Mouse (Mus musculus) intestine, postnatal 0 days (tissue): ENCODE data around the gene Rnf185. TPM values are rescaled to one million over a fixed set of nuclear protein-coding genes. Genes with fewer than 3 reads are reported as not detected.

Experiments
- ATAC-seq: fragments of 200-750 bp; cut with Nextera tagmentation; 2 replicates; pipeline ENCODE4 v1.8.0; 2017; ENCODE audit warnings: mild to moderate bottlenecking, moderate TSS enrichment, moderate library complexity
- H3K27ac ChIP-seq: fragments of 300-500 bp; sonication (generic); 2 replicates; pipeline ENCODE4 v1.5.1; 2014; ENCODE audit warnings: mild to moderate bottlenecking, low read depth, low read length, moderate library complexity
- H3K27me3 ChIP-seq: fragments of 300-500 bp; sonication (generic); replicated peaks from 2 replicates; pipeline ENCODE4 v1.6.1; 2014; ENCODE audit warnings: low read length, mixed read lengths; ENCODE audit not compliant: control insufficient read depth, insufficient read depth
- H3K36me3 ChIP-seq: fragments of 300-500 bp; sonication (generic); 2 replicates; pipeline ENCODE4 v1.6.1; 2014; ENCODE audit warnings: mild to moderate bottlenecking, moderate library complexity; ENCODE audit not compliant: control insufficient read depth, insufficient read depth
- H3K4me1 ChIP-seq: fragments of 300-500 bp; sonication (generic); replicated peaks from 2 replicates; pipeline ENCODE4 v1.6.1; 2014; ENCODE audit warnings: antibody characterized with exemption, low read length, mixed read lengths; ENCODE audit not compliant: control insufficient read depth, insufficient read depth
- H3K4me2 ChIP-seq: fragments of 300-500 bp; sonication (generic); replicated peaks from 2 replicates; pipeline ENCODE4 v1.6.1; 2014; ENCODE audit warnings: low read depth, mild to moderate bottlenecking, moderate library complexity
- H3K4me3 ChIP-seq: fragments of 300-500 bp; sonication (generic); 2 replicates; pipeline ENCODE4 v1.5.1; 2014; ENCODE audit warnings: low read depth, low read length
- H3K9ac ChIP-seq: fragments of 300-500 bp; sonication (generic); 2 replicates; pipeline ENCODE4 v1.6.1; 2014; ENCODE audit warnings: mild to moderate bottlenecking, low read depth, low read length
- H3K9me3 ChIP-seq: fragments of 300-500 bp; sonication (generic); 2 replicates; pipeline ENCODE4 v1.6.1; 2016; ENCODE audit warnings: mixed run types; ENCODE audit not compliant: control insufficient read depth
- CTCF ChIP-seq: sonication (generic); IDR thresholded peaks from 2 replicates; pipeline ENCODE4 v1.5.1; 2016; ENCODE audit warnings: low read depth, mild to moderate bottlenecking, control low read depth, antibody characterized with exemption, moderate library complexity
- WGBS: fragments of 180-500 bp; shearing (Covaris S2); extraction: QIAGEN DNeasy Blood & Tissue Kit; methylation state at CpG from one replicate; pipeline ENCODE4 v1.1.7; 2014; 5-methylcytosine and 5-hydroxymethylcytosine counted together
- polyA plus RNA-seq: library from polyadenylated mRNA; unstranded; fragments of >200 nt; fragmentation: Nextera tagmentation; extraction: Ambion mirVana; gene quantifications from 2 replicates; pipeline ENCODE4 v1.2.1, GENCODE M21; 2015

Rnf185 gene
- polyA plus RNA-seq, 1 experiment from 2014 or later = 31.1 TPM

DNA sequence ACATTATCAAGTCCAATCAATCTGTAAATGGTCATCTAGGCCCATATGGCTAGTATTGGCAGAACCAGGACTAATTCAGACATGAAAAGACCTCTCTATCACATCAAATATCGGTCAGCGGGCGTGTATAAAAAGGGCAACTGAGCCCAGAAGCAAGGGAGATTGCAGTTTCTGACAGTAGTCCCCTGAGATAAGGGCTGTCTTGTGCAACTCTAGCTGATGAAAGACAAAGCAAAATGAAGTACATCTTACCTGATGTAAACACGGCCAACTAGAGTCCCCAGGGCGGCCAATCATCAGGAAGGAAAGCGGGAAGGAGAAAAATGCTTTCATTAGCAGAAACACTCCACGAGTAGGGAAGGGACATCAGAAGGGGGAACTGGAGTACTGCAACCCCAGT is 23.5 kb downstream of the Rnf185 start:
- no peak overlapping the region for H3K27ac ChIP-seq
- ATAC-seq = no peak
- H3K4me2 ChIP-seq = no peak overlapping the region
- no peaks in the 10 kb centered on the region for H3K4me1 ChIP-seq
- 57% methylated on average over 7 of the region's 7 CpGs for WGBS
- H3K36me3 ChIP-seq = peaks cover 27% of the 10 kb centered on the region; the same call in 1 of the 2 replicates
- no peaks in the 10 kb centered on the region for H3K27me3 ChIP-seq
- TF ChIP-seq CTCF = no peak
- 0 out of 2 replicates have a peak overlapping the region, but pooled peaks have one; percentile 2 for H3K9ac ChIP-seq
- no peaks in the 10 kb centered on the region for H3K9me3 ChIP-seq
- no peak overlapping the region for H3K4me3 ChIP-seq

DNA sequence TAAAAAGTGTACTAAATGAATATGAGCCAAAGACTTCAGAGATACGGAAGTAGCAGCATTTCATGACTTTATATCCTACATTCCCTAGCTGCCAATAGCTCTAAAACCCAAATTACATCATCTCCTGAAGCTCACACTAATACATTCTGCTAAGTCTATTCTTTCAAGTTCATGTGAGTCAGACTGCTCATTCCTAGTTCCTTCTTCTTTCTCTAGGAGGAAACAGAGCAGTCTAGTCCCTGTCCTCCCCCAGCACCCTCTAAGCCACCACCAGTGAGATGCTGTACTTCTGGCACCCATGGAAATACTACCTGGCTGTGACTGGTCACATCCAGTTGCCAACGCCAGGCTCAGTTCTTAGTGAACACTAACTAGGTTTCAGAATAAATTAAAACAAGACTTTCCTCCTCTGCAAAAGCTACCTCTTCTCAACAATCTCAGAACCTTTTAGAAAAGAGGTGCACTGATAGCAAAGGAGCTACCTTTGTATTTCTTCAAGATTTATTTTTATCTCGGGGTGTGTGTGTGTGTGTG is 24.4 kb downstream of the Rnf185 start:
- no peaks in the 10 kb centered on the region for H3K9me3 ChIP-seq
- no peaks in the 10 kb centered on the region for H3K27me3 ChIP-seq
- peaks cover 27% of the 10 kb centered on the region; the same call in 1 of the 2 replicates for H3K36me3 ChIP-seq
- H3K4me1 ChIP-seq = no peaks in the 10 kb centered on the region
- no peak overlapping the region for H3K4me3 ChIP-seq
- ATAC-seq = no peak
- H3K4me2 ChIP-seq = no peak overlapping the region
- no peak overlapping the region for H3K9ac ChIP-seq
- H3K27ac ChIP-seq = no peak overlapping the region
- TF ChIP-seq CTCF = no peak
- WGBS = 85% methylated on average over 3 of the region's 3 CpGs

DNA sequence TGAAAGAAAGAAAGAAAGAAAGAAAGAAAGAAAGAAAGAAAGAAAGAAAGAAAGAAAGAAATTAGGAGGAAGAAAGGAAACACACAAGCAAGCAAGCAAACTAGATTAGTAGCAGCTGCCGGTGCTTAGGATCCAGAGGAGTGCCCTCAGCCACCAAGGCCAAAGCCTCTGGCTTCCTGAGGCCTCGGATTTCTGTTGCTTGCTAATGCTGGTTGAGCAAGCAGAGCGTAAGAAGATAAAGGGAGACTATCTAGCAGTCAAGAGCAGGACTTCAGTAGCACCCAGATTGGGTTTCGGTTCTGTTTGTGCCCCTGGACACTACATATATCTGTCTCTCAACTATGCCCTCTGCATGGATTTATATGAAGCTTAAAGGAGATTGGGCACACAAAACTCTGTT is 29.9 kb downstream of the Rnf185 start:
- Histone ChIP-seq H3K9me3 (no peaks in the 10 kb centered on the region), H3K36me3 (peaks cover 30% of the 10 kb centered on the region; the same call in 1 of the 2 replicates), H3K4me1 (no peaks in the 10 kb centered on the region), H3K4me2 (no peak overlapping the region), H3K27ac (no peak overlapping the region), H3K9ac (no peak overlapping the region), H3K4me3 (no peak overlapping the region), H3K27me3 (no peaks in the 10 kb centered on the region)
- 82% methylated on average over 4 of the region's 4 CpGs for WGBS
- no peak for TF ChIP-seq CTCF
- no peak for ATAC-seq

DNA sequence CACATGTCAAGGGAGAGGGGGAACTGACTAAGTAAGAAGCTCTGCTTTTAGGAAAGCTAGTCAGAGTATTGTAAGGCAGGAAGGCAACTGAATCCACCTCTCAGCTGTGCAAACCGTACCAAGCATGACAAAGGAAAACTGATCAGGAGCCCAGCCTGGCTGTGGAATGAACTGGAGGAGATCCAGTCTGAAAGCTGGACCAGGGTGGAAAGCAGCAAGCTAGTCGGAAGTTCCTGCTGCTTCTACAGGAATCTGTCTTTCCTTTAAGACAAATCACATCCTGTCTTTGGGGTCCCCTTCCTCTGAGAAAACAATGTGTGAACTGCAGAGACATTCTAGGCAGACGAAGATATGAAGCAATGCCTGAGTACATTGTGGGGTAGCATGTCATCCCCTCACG is 33.4 kb downstream of the Rnf185 start:
- H3K36me3 ChIP-seq = peaks cover 40% of the 10 kb centered on the region
- H3K4me2 ChIP-seq = no peak overlapping the region
- ATAC-seq = no peak
- no peaks in the 10 kb centered on the region for H3K27me3 ChIP-seq
- H3K9me3 ChIP-seq = no peaks in the 10 kb centered on the region
- H3K27ac ChIP-seq = no peak overlapping the region
- 71% methylated on average over 4 of the region's 4 CpGs for WGBS
- H3K9ac ChIP-seq = no peak overlapping the region
- TF ChIP-seq CTCF = no peak
- no peaks in the 10 kb centered on the region for H3K4me1 ChIP-seq
- no peak overlapping the region for H3K4me3 ChIP-seq

DNA sequence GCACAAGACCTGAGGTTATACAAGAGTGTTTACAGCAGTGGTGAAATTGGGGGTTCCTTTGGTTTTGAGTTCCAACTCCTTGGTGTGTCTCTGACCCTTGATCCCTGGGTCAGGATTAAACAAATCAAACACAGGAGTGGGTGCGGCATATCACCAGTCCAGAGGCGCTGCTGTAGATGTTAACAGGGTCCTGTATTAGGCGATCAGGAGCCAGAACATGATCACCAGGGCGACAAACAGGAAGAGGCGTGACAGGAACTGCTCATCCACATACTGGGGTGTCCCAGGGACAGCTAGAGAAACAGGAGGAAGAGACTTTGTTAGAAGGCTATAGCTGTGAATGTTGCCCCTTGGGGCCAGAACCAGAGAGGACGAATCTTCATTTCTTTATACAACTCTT is 34.4 kb downstream of the Rnf185 start:
- TF ChIP-seq CTCF = no peak

DNA sequence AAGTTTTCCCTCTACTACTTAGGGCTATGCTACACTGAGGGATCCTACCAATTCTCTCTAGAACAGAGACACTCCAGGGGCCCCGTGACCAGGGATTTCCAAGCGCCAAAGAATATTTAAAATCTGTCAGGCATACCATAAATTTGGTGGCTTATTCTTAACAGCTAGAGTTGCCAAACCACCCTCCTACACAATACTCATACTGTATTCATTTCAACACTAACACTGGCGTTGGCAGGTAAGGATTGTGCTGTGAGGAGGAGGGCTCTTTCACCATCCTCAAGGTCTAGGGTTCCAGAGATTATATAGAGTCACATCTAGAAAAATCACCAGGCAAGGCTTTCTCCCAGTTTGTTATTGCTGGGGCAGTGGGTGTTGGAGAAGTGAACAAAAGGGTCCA is 35.8 kb downstream of the Rnf185 start:
- TF ChIP-seq CTCF = no peak
- Histone ChIP-seq H3K9ac (no peak overlapping the region), H3K9me3 (no peaks in the 10 kb centered on the region), H3K36me3 (peaks cover 41% of the 10 kb centered on the region), H3K27ac (no peak overlapping the region), H3K4me3 (no peak overlapping the region), H3K4me2 (no peak overlapping the region), H3K27me3 (no peaks in the 10 kb centered on the region), H3K4me1 (no peaks in the 10 kb centered on the region)
- 94% methylated on average over 3 of the region's 3 CpGs for WGBS
- no peak for ATAC-seq

More for the DNA sequence above, 34.4 kb downstream of the Rnf185 start:
- Histone ChIP-seq H3K4me3 (no peak overlapping the region), H3K4me1 (no peaks in the 10 kb centered on the region), H3K4me2 (no peak overlapping the region), H3K9ac (no peak overlapping the region), H3K27ac (no peak overlapping the region), H3K9me3 (no peaks in the 10 kb centered on the region), H3K27me3 (no peaks in the 10 kb centered on the region), H3K36me3 (peaks cover 41% of the 10 kb centered on the region)
- ATAC-seq = no peak
- 54% methylated on average over 6 of the region's 6 CpGs for WGBS

DNA sequence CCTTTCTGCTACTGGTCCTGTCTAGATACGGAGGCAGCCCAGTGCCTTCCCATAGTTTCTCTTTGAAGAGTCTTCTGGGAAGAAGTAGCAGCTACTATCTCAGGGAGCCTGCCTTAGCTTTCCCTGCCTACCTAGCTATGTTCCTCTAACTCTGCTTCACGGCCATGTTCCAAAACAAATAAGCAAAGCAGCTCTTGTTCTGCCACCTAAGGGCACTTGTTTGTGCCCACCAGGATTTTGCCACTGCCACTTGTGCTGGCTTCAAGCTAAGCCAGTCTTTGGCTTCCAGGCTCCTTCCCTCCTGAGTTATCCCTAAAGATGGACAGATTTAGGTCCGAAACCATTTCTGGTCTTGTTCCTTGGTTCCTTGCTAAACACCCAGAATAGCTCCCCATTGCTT is 40.1 kb downstream of the Rnf185 start:
- no peaks in the 10 kb centered on the region for H3K9me3 ChIP-seq
- no peak for TF ChIP-seq CTCF
- H3K36me3 ChIP-seq = peaks cover 21% of the 10 kb centered on the region
- no peak overlapping the region for H3K4me3 ChIP-seq
- no peaks in the 10 kb centered on the region for H3K4me1 ChIP-seq
- no peaks in the 10 kb centered on the region for H3K27me3 ChIP-seq
- no peak overlapping the region for H3K4me2 ChIP-seq
- ATAC-seq = no peak
- no peak overlapping the region for H3K27ac ChIP-seq
- 74% methylated on average over 3 of the region's 3 CpGs for WGBS
- H3K9ac ChIP-seq = no peak overlapping the region
